Comparison of ENCODE assay signal across 8 mouse cellular contexts in the genomic region with DNA sequence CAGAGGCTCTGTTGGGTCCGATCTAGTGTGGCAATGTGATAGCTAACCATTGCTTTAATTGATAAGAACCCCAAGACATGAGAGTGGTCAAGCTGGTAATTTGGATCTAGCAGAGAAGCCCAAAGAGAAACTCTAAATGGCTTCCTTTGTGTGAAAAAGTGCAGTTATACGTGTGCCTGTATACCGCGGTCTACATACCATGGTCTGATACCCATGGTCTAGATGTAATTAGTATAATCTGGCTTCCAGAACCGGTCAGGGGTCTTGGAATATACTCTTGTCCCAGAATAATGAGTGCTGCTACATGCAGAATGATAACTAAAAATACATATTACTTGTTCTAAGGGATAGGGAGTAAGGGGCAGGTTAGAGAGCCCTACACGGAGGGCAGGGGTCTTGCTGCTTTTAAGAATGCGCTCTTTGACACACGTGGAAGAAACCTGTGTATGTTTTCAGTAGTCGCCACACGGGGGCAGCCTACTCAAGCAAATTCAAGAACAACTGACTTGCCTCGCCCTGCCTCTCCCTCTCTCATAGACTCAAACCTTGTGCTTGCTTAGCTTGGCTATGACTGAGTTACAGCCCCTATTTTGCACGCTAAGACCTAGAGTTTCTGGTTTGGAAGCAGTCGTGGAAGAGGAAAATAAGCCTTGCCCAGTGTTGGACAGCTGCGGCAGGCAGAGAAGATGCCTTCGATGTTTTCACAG. TPM values are rescaled to one million over a fixed set of nuclear protein-coding genes. Genes with fewer than 3 reads are reported as not detected.
A peak's percentile ranks its signal among the peaks of the same experiment; 100 is the strongest.
DNase-seq lines count a peak whose midpoint lies in the region; ATAC-seq and TF ChIP-seq lines count a peak whose summit lies in the region.

No protein-coding gene starts in this region.

- TF ChIP-seq CTCF in left cerebral cortex, adult 2 months (IDR thresholded peaks at IDR 0.05) = peak; percentile 73

- ATAC-seq in megakaryocyte, adult 5-6 weeks (ENCODE audit: poor library complexity, severe bottlenecking) = peak; percentile 83

- no peak overlapping the region for H3K27ac ChIP-seq in left cerebral cortex, adult 2 months

- H3K4me3 ChIP-seq in left cerebral cortex, adult 2 months = peak overlapping the region; percentile 32

- DNase-seq in T-cell, adult 2 months (ENCODE audit: low spot score) = peak; percentile 43
- DNase-seq in cerebellum, postnatal 10 days = peak; percentile 82 to 83
- peak; percentile 35 to 66 for DNase-seq in frontal cortex, postnatal 14 days (ENCODE audit: low spot score in 2 of 2)
- peak; percentile 37 for DNase-seq in hindlimb bud, embryonic 11.5 days (ENCODE audit: extremely low spot score, low read depth, low spot score)
- peak; percentile 61 to 71 for DNase-seq in left cerebral cortex, adult 2 months (ENCODE audit: extremely low spot score in 1 of 2, low spot score in 2 of 2)
- peak; percentile 67 for DNase-seq in right cerebral cortex, postnatal 14 days
- DNase-seq in yolk sac, embryonic 10.5 days (ENCODE audit: low spot score) = peak; percentile 58

- intact Hi-C loops in left cerebral cortex, adult 2 months (cut with DNase I) = loop anchor here (2.0 kb wide), 3 partner anchors 336 to 376 kb away; no protein-coding TSS in a partner anchor

RNA-seq across cellular contexts. Expression of a gene that starts 23.4 kb away (rescaled TPM):
- 1 to 10 TPM; 8.6 to 9.6 TPM for total RNA-seq in left cerebral cortex, adult 2 months (2021)
- total RNA-seq in megakaryocyte, adult 5-6 weeks (2015) = 17.9 and 20.9 TPM in 2 replicates
- total RNA-seq in megakaryocyte, adult 5-6 weeks (2017) = 75.2 and 76.5 TPM in 2 replicates
